Mouse (Mus musculus): ENCODE results near the gene Zfp777. TPM values are rescaled to one million over a fixed set of nuclear protein-coding genes. Genes with fewer than 3 reads are reported as not detected.
A peak's percentile ranks its signal among the peaks of the same experiment; 100 is the strongest.

Zfp777 gene
- polyA plus RNA-seq, 1 experiment, result 8.8 TPM

DNA sequence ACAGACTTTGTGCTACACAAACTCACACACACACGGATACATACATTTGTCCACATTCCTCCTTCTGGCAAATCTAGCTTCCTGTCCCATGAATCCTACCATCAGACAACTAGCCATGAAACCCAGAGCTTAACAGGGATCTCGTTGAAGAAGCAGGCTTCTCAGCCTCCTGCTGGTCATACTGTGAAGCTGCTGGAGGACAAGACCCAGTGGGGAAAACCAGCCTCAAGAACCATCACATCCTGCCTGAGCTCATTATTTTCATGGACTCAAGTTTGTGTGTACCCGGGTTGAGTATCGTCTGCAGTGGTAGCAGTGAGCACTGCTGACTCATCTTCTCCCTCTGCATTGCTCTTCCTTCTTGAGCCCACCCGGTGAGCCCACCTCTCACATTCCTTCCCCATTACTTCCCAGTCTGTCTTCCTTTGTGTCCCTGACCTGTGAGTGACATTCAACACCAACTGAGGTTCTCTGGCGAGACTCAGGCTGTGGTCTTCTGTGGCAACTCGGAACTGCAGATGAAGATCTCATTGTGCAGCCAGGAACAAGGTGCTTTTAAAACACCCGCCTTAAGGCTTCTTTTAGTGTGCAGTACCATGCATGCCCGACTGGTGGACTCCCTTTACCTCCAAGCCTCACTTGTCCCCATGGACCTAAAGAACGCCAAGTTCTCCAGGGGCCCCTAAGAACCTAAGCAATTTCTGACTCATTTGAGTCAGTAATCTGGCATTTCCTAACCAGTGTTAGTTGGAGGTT is 22.6 kb downstream of the Zfp777 start:
- DNase-seq (ENCODE audit: low spot score), result no peak

- DNase-seq (ENCODE audit: low spot score), result no peak
These were observed 23.7 kb downstream of the Zfp777 start for GRCm38 (mm10) chr6:48024994-48025345.

GRCm38 (mm10) chr6:48024330-48024993 is 24.2 kb downstream of the Zfp777 start:
- DNase-seq (ENCODE audit: low spot score), result no peak

DNA sequence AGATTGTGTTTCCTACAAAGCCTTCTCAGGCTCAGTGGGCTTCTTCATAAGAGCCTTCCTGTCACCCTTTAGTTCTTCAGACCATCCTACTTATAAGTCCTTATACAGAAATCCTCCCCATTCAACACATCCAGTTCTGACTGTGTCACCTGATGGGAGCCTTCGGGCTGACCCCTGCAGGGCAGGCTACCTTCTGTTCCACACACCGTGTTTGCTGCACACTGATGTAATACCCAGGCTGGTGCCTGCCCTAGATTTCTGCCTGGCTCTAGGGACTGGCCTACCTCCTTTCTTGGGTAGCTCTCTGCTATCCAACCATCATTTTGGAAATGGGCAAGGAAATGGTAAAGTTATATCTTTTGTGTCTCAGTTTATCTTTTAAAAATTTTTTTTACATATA is 26.0 kb downstream of the Zfp777 start:
- no peak for DNase-seq (ENCODE audit: low spot score)

GRCm38 (mm10) chr6:48021678-48022077 is 27.0 kb downstream of the Zfp777 start:
- no peak for DNase-seq (ENCODE audit: low spot score)

- DNase-seq (ENCODE audit: low spot score), result no peak
These were observed 28.7 kb downstream of the Zfp777 start for GRCm38 (mm10) chr6:48020006-48020405.

- no peak for DNase-seq (ENCODE audit: low spot score)
These were observed 31.9 kb downstream of the Zfp777 start for GRCm38 (mm10) chr6:48016841-48017240.

DNA sequence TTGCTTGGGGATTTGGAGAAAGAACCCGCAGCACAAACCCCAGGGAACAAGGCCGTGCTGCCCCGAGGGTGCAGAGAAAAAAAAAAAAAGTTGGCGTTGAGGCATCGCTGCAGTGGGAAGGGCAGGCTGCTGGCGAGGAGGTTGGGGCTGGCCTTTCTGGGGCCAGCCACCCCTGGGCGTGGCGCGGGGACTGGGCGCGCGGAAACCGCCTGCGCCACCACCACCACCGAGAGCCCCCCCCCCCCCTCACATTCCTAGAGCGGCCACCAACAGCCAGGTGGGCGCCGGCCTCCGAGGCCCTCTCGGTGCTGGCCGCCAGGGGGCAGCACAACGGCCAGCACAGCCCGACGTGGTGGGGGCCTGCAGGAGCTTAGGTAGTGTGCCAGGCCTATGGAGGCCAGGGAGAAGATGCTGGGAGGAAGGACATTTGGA is 32.6 kb downstream of the Zfp777 start:
- DNase-seq (ENCODE audit: low spot score), result peak; percentile 34

- no peak for DNase-seq (ENCODE audit: low spot score)
These were observed 38.0 kb downstream of the Zfp777 start for GRCm38 (mm10) chr6:48010727-48011126.

GRCm38 (mm10) chr6:47995661-47996060 is 53.0 kb downstream of the Zfp777 start:
- no peak for DNase-seq (ENCODE audit: low spot score)

- no peak for DNase-seq (ENCODE audit: low spot score)
These were observed 64.8 kb downstream of the Zfp777 start for GRCm38 (mm10) chr6:47983936-47984335.

GRCm38 (mm10) chr6:47978897-47979368 is 69.8 kb downstream of the Zfp777 start:
- peak; percentile 61 for DNase-seq (ENCODE audit: low spot score)

DNA sequence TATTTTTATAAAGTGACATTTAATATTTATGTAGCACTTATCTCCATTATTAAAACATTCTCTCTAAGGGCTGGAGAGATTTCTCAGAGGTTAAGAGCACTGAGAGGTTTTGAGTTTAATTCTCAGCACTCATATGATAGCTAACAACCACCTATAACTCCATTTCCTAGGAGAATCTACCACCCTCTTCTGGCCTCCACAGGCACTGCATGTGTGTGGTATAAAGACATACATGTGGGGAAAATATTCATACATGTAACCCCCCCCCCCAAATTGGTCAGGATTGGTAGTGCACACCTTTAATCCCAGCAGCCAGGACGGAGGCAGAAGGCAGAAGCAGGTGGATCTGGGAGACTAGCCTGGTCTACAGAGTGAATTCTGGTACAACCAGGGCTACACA is 74.1 kb downstream of the Zfp777 start:
- DNase-seq (ENCODE audit: low spot score), result no peak

Other genes with a start within 250 kb of the Zfp777 start
- 76.1 and 88.5 TPM in 2 replicates for gene Pdia4, start 235.5 kb downstream of the Zfp777 start, polyA plus RNA-seq (2012; rRNA removed)
- gene Zfp786, start 218.0 kb downstream of the Zfp777 start, polyA plus RNA-seq (2012; rRNA removed), result 0.48 and 0.75 TPM in 2 replicates
- gene Zfp398, start 213.2 kb downstream of the Zfp777 start, polyA plus RNA-seq (2012; rRNA removed), result 6.6 and 8.2 TPM in 2 replicates
- 11.8 and 12.6 TPM in 2 replicates for gene Zfp282, start 171.7 kb downstream of the Zfp777 start, polyA plus RNA-seq (2012; rRNA removed)
- 14.8 and 15.2 TPM in 2 replicates for gene Zfp212, start 128.4 kb downstream of the Zfp777 start, polyA plus RNA-seq (2012; rRNA removed)
- 11.7 and 14.1 TPM in 2 replicates for gene Zfp956, start 95.5 kb downstream of the Zfp777 start, polyA plus RNA-seq (2012; rRNA removed)
- 19.7 and 20.5 TPM in 2 replicates for gene Zfp746, start 37.7 kb upstream of the Zfp777 start, polyA plus RNA-seq (2012; rRNA removed)